Mouse (Mus musculus) gastrocnemius, adult 2 months (tissue): ENCODE results near the gene Trip11. TPM values are rescaled to one million over a fixed set of nuclear protein-coding genes. Genes with fewer than 3 reads are reported as not detected.
A peak's percentile ranks its signal among the peaks of the same experiment; 100 is the strongest.
"Not testable (repeated sequence)": the region's sequence is repeated elsewhere in the genome, so short reads cannot be mapped to it uniquely, and the experiment has no call there.

Experiments
- DNase-seq: peaks from one replicate; pipeline ENCODE4 v3.0.0; 2022
- H3K27ac ChIP-seq: fragments of 200-600 bp; 2 replicates; pipeline ENCODE4 v1.8.1; 2022; ENCODE audit warnings: mild to moderate bottlenecking
- H3K4me3 ChIP-seq: fragments of 200-600 bp; 2 replicates; pipeline ENCODE4 v1.8.1; 2022; ENCODE audit warnings: mild to moderate bottlenecking, moderate library complexity
- CTCF ChIP-seq: fragments of 200-600 bp; IDR thresholded peaks from 2 replicates; pipeline ENCODE4 v1.8.1; 2022; ENCODE audit warnings: antibody characterized with exemption, mild to moderate bottlenecking, moderate library complexity
- intact Hi-C: fragments of 180-260 bp; cut with DNase I; formaldehyde crosslinking; loops from one replicate; pipeline ENCODE4 v1.15.1; 2025
- long read RNA-seq, 2 experiments: library from polyadenylated mRNA; stranded (forward); transcript quantifications; one replicate each; pipeline ENCODE4 v2.0.0; 2021
- total RNA-seq, 2 experiments: library from RNA; stranded (reverse); gene quantifications; 2 replicates each; pipeline ENCODE4 v1.2.3; 2021

Gene Trip11
- 10 to 100 TPM; 25.9 to 30.8 TPM for total RNA-seq
- long read RNA-seq, experiment 1, full-length matches to known transcripts: 2 of 8 reads
- long read RNA-seq, experiment 1, partial matches to known transcripts: 1 of 8 reads
- long read RNA-seq, experiment 1, other reads (novel, unspliced or antisense): 5 of 8 reads
- long read RNA-seq, experiment 2, full-length matches to known transcripts: 1 of 8 reads
- long read RNA-seq, experiment 2, partial matches to known transcripts: 1 of 8 reads
- long read RNA-seq, experiment 2, other reads (novel, unspliced or antisense): 6 of 8 reads

DNA sequence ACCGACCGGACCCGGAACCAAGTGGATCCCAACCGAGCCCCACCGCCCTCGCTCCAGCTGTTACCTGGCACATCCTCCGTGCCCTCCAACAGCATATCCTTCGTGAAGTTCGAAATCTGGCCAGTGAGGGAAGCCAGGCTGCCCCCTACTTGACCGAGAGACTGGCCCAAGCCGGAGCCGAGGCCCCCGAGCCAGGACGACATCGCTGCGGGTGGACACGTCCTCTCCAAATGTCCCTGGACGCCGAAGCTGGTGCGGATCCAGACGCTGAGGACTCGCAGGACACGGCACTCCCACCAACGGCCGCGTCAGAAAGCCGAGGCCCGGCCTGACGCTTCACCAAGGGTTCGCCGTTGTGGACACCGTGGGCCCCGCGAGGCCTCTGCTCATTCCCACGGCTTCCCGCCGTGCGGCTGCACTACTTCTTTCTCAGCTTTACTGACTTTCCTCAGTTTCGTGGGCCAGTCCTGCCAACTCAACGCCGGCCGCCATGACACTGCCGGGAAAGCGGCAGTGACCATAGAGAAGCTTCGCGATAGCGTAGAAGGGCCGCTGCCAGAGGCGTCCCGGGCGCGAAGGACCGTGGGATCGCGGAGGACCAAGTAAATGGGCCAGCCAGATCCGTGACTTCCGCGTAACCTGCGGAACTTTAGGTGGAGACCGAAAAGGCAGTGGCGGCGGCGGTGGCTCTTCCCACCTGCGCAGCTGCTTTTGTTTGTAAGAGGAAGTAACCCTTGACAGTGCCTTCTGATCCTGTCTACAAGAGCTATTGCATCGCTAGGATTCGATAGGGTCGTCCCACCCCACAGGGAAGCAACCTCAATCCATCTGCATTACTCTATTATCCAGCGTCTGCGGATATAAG is at the start of gene Trip11:
Trip11 (minus strand) TSS at position 642 of the 865 bp plus-strand sequence.
- Histone ChIP-seq H3K4me3 (peak within 1 kb of the TSS; percentile 95), H3K27ac (peak within 1 kb of the TSS; percentile 96)
- no peak for TF ChIP-seq CTCF
- DNase-seq: peak; percentile 94
- intact Hi-C loops: no loop called here

GRCm38 (mm10) chr12:101958960-101959780 is 46.1 kb upstream of the Trip11 start:
- DNase-seq, intact Hi-C loops: not testable (repeated sequence)
- Histone ChIP-seq H3K4me3 (peak overlapping the region; percentile 100), H3K27ac (peak overlapping the region; percentile 82; the same call in 1 of the 2 replicates)

DNA sequence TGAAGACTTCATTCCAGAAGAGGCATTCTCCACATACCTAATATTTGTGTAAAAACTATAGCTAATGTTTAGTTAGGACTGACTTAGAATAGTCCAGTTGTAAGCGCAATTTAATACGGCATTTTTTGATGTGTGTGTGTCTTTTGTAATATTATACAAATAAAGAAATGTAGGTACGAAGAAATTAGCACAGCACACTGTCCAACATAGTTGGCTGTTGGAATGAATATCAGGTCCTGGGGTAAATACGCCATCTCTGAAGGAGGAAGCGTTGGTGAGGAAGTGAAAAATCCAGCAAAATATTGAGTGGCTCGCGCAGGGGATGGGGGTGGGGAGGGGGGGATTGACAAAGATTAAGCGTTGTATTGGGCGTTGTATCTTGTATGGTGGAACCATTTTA is 45.5 kb upstream of the Trip11 start:
- H3K4me3 ChIP-seq: peak overlapping the region; percentile 100
- peak overlapping the region; percentile 82 for H3K27ac ChIP-seq
- TF ChIP-seq CTCF: no peak
- intact Hi-C loops: no loop called here
- DNase-seq: no peak

DNA sequence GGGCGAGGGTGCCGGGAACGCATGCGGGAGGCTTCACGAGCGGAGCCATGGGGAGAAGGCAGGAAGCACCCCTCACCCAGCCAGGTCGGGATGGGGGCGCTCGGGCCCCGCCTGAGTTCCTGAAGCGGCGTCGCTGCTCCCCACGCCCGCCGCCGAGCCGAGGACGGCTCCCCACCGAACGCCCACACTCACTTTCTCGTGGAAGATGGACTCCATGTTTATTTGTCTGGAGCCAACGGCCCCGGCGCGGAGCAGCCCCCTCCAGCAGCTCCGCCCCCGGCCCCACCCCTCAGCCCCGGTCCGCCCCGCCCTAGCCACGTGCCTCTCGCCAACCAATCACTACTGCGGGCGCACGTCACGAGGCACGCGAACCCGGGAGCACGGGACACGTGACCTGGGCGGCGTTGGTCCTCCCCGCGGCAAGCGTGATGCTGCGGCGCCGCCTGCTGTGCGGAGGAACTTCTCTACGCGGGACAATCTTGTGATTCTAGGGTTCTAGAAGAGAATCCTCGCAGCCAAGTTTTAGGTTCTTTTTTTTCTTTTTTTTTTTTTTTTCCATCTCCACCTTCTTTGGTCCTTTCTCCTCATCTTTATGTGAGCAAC is 45.0 kb upstream of the Trip11 start, which contains the start of gene Atxn3:
Atxn3 (minus strand) TSS at position 305 of the 603 bp plus-strand sequence.
- intact Hi-C loops: loop anchor here (2.0 kb wide), 1 partner anchor 43 kb away; no protein-coding TSS in a partner anchor
- peak; percentile 73 for TF ChIP-seq CTCF
- peak; percentile 99 for DNase-seq
- Histone ChIP-seq H3K4me3 (peak within 1 kb of the TSS; percentile 100), H3K27ac (peak within 1 kb of the TSS; percentile 95)

DNA sequence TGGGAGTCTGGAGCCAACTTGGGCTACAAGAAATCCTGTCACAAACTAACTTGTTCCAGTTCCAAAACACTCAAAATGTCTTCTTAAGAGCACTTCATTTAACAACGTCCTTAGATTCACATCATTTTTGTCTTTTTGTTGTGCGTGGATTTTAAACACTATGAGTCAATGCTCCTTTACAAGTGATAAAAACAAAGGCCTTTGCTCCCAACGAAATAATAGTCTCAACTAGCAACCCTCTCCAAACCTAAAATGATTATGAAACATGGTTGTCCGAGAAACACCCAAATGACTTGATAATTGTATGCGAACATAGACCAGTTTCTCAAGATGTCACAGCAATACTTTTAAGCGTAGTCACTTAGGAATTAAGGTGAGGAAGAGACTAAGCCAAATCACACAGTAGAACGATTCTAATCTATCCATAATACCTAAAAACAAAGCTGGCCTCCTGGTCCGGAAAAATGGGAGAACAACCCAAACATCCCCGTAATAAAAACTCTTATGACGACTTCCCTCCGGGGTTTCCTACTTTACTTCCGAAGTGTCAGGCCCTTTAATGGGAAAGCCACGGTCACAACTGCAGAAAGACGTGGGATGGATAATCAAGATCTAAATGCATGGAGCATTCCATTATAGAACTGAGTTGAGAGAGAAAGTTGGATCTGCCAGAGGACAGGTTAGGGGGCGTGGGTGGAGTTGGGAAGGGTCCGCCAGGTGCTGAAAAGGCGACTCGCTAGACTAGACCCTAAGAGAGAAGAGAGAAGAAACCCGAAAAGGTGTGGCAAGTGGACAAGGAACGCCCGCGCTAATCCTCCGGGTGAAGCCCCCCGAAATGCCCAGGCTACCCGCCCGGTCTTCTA is 44.2 kb upstream of the Trip11 start:
- no peak for DNase-seq
- TF ChIP-seq CTCF: no peak
- intact Hi-C loops: loop anchor here (2.0 kb wide), 1 partner anchor 43 kb away; no protein-coding TSS in a partner anchor
- Histone ChIP-seq H3K4me3 (peak overlapping the region; percentile 100), H3K27ac (peak overlapping the region; percentile 95)

DNA sequence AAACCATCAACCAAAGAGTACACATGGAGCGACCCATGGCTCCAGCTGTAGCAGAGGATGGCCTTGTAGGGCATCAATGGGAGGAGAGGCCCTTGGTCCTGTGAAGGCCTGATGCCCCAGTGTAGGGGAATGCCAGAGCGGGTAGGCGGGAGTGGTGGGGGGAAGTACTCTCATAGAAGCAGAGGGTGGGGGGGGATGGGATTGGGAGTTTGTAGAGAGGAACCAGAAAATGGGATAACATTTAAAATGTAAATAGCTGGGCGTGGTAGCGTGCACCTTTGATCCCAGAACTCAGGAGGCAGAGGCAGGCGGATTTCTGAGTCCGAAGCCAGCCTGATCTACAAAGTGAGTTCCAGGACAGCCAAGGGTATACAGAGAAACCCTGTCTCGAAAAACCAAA is 42.8 kb upstream of the Trip11 start:
- H3K27ac ChIP-seq, DNase-seq, H3K4me3 ChIP-seq: not testable (repeated sequence)
- intact Hi-C loops: loop anchor here (2.0 kb wide), 1 partner anchor 41 kb away; no protein-coding TSS in a partner anchor

DNA sequence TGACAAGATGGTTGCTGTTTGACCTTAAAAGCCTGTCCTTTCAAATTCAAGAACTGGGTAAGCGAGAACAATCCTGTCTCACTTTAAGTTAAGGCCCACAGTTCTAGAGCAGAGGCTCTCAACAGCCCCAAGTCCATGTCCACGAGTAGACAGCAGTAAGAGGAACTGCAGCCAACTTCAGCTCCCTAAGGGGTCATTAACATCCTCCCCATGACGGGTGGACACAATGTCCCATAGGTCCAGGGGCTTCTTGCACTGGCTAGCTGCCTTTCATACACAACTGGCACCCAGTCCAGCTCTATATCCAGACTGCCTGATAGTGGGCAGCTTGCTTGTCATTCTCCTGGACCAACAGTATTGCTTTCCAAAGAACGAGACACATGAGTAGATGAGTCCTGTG is 35.7 kb upstream of the Trip11 start:
- intact Hi-C loops: no loop called here
- Histone ChIP-seq H3K27ac (no peak overlapping the region), H3K4me3 (no peak overlapping the region)
- TF ChIP-seq CTCF: no peak
- no peak for DNase-seq

DNA sequence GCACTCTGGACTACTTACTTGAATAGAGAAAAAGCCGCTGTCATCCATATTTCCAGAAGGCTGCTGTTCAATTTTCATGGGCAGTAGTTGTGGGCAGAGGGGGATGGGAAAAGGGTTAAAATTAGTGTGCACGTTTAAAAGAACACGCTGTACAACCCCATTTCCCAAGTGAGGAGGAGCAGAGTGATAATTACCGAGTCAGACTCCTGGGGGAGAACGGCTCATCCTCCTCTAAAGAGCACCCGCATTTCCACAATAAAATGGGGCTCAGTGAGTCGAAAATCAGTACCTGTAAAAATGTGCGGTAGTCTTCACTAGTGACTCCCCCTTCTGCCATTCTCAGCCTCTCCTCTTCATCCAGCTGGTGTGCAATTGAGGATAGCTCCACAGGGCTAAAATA is 34.9 kb upstream of the Trip11 start:
- no peak for DNase-seq
- H3K4me3 ChIP-seq: no peak overlapping the region
- intact Hi-C loops: no loop called here
- no peak overlapping the region for H3K27ac ChIP-seq
- TF ChIP-seq CTCF: no peak

GRCm38 (mm10) chr12:101937572-101937971 is 24.5 kb upstream of the Trip11 start:
- no peak overlapping the region for H3K4me3 ChIP-seq
- no peak for DNase-seq

DNA sequence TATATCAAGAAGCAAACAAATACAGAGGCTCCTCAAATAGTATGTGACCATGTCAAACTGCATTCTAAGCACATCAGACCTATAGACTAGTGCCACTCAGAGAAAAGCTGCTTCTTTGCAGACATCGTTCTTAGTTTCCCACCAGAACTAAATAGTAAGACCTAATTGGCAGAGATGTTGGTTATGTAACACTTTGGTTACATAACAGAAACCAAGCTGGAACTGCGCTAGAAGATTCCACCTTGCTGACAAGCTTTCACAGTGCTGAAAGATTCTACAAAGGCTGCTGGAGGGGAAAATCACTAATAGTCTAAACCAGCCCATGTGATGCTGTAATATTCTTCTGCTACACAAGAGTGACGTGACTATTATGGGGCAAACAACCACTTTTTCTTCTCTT is 22.2 kb upstream of the Trip11 start:
- Histone ChIP-seq H3K4me3 (no peak overlapping the region), H3K27ac (no peak overlapping the region)
- DNase-seq: no peak
- TF ChIP-seq CTCF: no peak
- intact Hi-C loops: no loop called here

More at GRCm38 (mm10) chr12:101937572-101937971, 24.5 kb upstream of the Trip11 start:
- no peak overlapping the region for H3K27ac ChIP-seq
- TF ChIP-seq CTCF: no peak
- intact Hi-C loops: no loop called here

GRCm38 (mm10) chr12:101928423-101928822 is 15.4 kb upstream of the Trip11 start:
- DNase-seq: no peak
- Histone ChIP-seq H3K4me3 (no peak overlapping the region), H3K27ac (no peak overlapping the region)
- intact Hi-C loops: no loop called here
- no peak for TF ChIP-seq CTCF
